Mouse (Mus musculus): ENCODE results near the gene Nabp2. TPM values are rescaled to one million over a fixed set of nuclear protein-coding genes. Genes with fewer than 3 reads are reported as not detected.

Gene Nabp2
- polyA plus RNA-seq, 1 experiment from 2014 or later, result 101 TPM

DNA sequence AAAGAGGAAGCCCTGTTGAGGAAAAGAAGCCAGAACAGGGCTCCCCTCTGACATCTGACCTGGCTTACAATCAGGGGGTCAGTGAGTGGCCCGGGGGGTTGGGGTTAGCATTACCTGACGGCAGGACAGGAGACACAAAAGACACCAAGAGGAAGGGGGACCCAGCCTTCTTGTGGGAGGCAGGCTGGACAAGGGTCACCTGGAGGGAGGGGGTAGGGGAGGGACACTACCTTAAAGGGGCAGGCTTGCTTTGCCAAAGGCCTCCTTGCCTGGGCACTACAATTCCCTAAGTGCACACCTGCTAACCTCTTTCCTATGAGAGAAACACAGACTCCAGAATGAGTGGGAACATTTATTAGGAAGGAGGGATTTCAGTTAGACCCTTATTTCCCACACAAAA lies 10.2 kb downstream of the Nabp2 start, which contains the start of gene Slc39a5:
Gene Slc39a5, minus strand, starts transcription at position 174 of the 400 bp plus-strand sequence.
- ATAC-seq (replicated peaks; ENCODE audit: low FRiP score) (no peak), DNase-seq (ENCODE audit: low spot score) (peak; percentile 36)
- Histone ChIP-seq H3K36me3 (ENCODE audit: control insufficient read depth, insufficient read depth, low read length) (0 out of 2 replicates have a peak, but pooled peaks cover 3% of the 10 kb centered on the region), H3K4me3 (ENCODE audit: low read depth, low read length) (peak within 1 kb of the TSS; percentile 29), H3K27me3 (replicated peaks; ENCODE audit: control insufficient read depth, insufficient read depth, low read length) (no peaks in the 10 kb centered on the region), H3K9me3 (ENCODE audit: control insufficient read depth, low read length) (no peaks in the 10 kb centered on the region), H3K9ac (ENCODE audit: low read depth, low read length) (peak within 1 kb of the TSS; percentile 31; the same call in 1 of the 2 replicates), H3K27ac (ENCODE audit: low read depth, low read length) (no peak within 1 kb of the TSS), H3K4me2 (peak within 1 kb of the TSS; percentile 47), H3K4me1 (replicated peaks; ENCODE audit: control insufficient read depth, insufficient read depth, low read length) (peaks cover 8% of the 10 kb centered on the region)
- WGBS, result 30% methylated on average over 2 of the region's 2 CpGs

DNA sequence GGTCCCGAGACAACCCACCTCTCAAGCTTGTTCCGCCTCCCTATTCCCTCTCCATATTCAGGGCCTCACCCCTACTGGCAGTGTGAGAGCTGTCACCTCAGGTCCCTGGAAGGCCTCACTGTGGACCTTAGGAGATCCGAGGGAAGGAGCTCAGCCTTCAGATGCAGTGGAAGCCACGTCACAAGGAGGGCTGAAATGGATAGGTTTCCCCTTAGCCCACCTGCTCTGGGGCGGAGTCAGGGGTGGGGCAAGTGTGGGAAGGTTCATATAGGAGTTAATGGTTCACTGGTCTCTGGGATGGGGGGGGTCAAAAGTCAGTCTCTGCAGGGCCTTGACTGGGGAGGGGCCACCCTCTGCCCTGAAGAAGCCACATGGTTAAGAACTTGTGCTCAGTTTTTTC lies 11.0 kb downstream of the Nabp2 start:
- ATAC-seq (replicated peaks; ENCODE audit: low FRiP score) (0 out of 2 replicates have a peak, but pooled peaks have one; percentile 28), DNase-seq (ENCODE audit: low spot score) (peak; percentile 34)
- 50% methylated on average over 5 of the region's 5 CpGs for WGBS
- H3K27ac ChIP-seq (ENCODE audit: low read depth, low read length), result no peak overlapping the region
- H3K27me3 ChIP-seq (replicated peaks; ENCODE audit: control insufficient read depth, insufficient read depth, low read length), result no peaks in the 10 kb centered on the region
- H3K4me2 ChIP-seq, result peak overlapping the region; percentile 47
- peak overlapping the region; percentile 29; the same call in 1 of the 2 replicates for H3K4me3 ChIP-seq (ENCODE audit: low read depth, low read length)
- H3K36me3 ChIP-seq (ENCODE audit: control insufficient read depth, insufficient read depth, low read length), result no peaks in the 10 kb centered on the region; the same call in 1 of the 2 replicates
- H3K4me1 ChIP-seq (replicated peaks; ENCODE audit: control insufficient read depth, insufficient read depth, low read length), result peaks cover 15% of the 10 kb centered on the region
- no peak overlapping the region for H3K9ac ChIP-seq (ENCODE audit: low read depth, low read length)
- H3K9me3 ChIP-seq (ENCODE audit: control insufficient read depth, low read length), result no peaks in the 10 kb centered on the region

DNA sequence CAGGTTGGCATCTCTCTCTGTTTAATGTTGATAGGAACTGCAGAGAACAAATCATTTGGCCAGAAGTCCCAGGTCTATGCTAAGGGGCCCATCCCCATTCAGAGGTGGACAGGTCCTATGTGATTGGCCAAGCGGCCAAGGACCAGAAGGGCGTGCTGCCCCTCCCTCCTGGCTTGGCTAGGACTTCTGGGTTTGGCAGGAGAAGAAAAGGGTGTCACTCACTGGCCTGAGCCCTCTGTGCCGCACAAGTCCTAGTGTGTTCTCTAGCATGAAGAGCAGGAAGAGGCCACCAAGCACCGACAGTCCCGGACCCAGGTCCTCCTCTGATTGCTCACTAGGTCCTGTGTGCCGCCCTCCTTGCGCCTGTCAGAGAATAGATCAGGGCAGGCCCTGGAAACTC lies 13.8 kb downstream of the Nabp2 start:
- 71% methylated on average over 7 of the region's 7 CpGs for WGBS
- Histone ChIP-seq H3K4me1 (replicated peaks; ENCODE audit: control insufficient read depth, insufficient read depth, low read length) (peaks cover 17% of the 10 kb centered on the region), H3K9me3 (ENCODE audit: control insufficient read depth, low read length) (no peaks in the 10 kb centered on the region), H3K27me3 (replicated peaks; ENCODE audit: control insufficient read depth, insufficient read depth, low read length) (no peaks in the 10 kb centered on the region), H3K4me3 (ENCODE audit: low read depth, low read length) (no peak overlapping the region), H3K36me3 (ENCODE audit: control insufficient read depth, insufficient read depth, low read length) (peaks cover 5% of the 10 kb centered on the region; the same call in 1 of the 2 replicates), H3K27ac (ENCODE audit: low read depth, low read length) (no peak overlapping the region), H3K4me2 (no peak overlapping the region), H3K9ac (ENCODE audit: low read depth, low read length) (no peak overlapping the region)
- peak; percentile 31 for DNase-seq (ENCODE audit: low spot score)
- no peak for ATAC-seq (replicated peaks; ENCODE audit: low FRiP score)

DNA sequence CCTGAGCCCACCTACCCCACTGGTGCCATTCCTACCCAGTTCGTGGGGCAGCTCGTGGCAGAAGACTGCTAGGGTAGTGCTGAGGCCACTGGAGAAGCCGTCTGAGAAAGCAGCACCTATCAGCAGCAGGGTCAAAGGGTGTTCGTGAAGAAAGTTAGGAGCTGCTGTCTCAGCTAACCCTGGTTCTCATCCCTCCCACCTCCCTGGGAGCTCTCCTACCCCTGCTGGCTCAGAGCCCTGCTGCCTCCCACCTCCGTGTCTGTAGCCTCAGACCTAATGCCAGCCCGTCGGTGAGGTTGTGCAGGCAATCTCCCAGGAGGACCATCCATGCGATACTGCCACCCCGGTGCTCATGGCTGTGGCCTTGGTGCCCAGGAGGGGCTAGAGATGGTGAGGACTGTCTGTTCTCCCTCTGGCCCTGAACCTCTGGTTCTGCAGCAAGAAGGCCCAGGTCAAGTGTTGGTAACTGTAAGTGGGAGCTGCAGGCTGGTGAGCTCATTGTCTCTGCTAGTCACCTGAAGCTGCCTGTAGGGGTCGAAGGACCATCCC lies 14.5 kb downstream of the Nabp2 start:
- Histone ChIP-seq H3K4me2 (no peak overlapping the region), H3K27ac (ENCODE audit: low read depth, low read length) (peak overlapping the region; percentile 17; the same call in 1 of the 2 replicates), H3K4me3 (ENCODE audit: low read depth, low read length) (no peak overlapping the region), H3K27me3 (replicated peaks; ENCODE audit: control insufficient read depth, insufficient read depth, low read length) (no peaks in the 10 kb centered on the region), H3K9ac (ENCODE audit: low read depth, low read length) (no peak overlapping the region), H3K36me3 (ENCODE audit: control insufficient read depth, insufficient read depth, low read length) (peaks cover 10% of the 10 kb centered on the region), H3K9me3 (ENCODE audit: control insufficient read depth, low read length) (no peaks in the 10 kb centered on the region), H3K4me1 (replicated peaks; ENCODE audit: control insufficient read depth, insufficient read depth, low read length) (peaks cover 17% of the 10 kb centered on the region)
- peak; percentile 32 for DNase-seq (ENCODE audit: low spot score)
- 71% methylated on average over 10 of the region's 10 CpGs for WGBS
- no peak for ATAC-seq (replicated peaks; ENCODE audit: low FRiP score)

DNA sequence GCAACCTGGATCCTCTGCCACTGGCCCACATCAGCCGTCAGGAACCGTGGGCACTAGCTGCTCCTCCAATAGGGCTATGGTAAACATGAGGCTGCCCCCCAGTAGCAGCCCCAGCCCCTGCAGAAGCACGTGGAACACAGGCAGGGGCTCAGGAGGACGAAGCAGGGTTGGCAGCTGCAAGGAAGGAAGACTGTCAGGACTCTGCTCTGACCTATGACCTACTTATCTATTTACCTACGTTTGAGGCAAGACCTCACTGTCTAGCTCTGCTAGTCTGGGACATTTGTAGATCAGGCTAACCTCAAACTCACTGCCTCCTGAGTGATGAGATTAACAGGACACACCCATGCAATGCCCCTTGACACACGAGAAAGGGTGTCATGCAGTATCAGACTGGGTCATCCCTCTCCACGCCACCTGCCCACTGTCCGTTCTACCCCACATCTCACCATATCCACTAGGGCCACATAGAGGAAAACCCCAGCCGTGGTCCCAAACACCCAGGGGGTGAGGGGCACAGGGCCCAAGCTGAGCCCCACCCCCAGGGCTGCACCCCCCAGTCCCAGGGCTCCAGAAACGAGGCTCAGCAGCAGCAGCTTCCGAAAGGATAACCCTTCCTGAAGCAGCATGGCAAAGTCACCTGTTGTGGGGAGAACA lies 15.1 kb downstream of the Nabp2 start:
- no peak overlapping the region for H3K4me2 ChIP-seq
- ATAC-seq (replicated peaks; ENCODE audit: low FRiP score), result 0 out of 2 replicates have a peak, but pooled peaks have one; percentile 16

DNA sequence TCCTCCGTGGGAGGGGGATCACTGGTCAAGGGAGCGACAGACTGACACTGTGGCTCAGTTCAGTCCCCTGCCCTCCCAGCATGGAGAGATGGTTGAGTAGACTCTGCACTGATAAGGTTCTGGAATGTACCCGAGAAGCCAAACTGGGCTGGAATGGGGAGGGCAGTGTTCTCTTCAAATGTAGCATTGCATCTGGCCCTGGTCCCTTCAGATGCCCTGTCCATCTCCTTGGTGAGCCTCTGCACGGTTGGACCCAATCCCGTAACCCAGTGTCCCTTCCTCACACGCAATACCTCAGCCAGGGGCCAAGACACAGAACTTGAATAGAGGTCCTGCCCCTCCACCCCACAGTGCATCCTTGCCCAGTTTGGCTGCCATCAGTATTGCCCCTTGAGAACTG lies 19.4 kb downstream of the Nabp2 start:
- H3K9me3 ChIP-seq (ENCODE audit: control insufficient read depth, low read length), result no peaks in the 10 kb centered on the region
- ATAC-seq (replicated peaks; ENCODE audit: low FRiP score), result no peak
- H3K27ac ChIP-seq (ENCODE audit: low read depth, low read length), result no peak overlapping the region
- 76% methylated on average over 6 of the region's 6 CpGs for whole genome bisulfite sequencing
- H3K9ac ChIP-seq (ENCODE audit: low read depth, low read length), result no peak overlapping the region
- H3K36me3 ChIP-seq (ENCODE audit: control insufficient read depth, insufficient read depth, low read length), result peaks cover 44% of the 10 kb centered on the region
- H3K4me3 ChIP-seq (ENCODE audit: low read depth, low read length), result no peak overlapping the region
- DNase-seq (ENCODE audit: low spot score), result no peak
- no peak overlapping the region for H3K4me2 ChIP-seq
- H3K4me1 ChIP-seq (replicated peaks; ENCODE audit: control insufficient read depth, insufficient read depth, low read length), result peaks cover 14% of the 10 kb centered on the region
- no peaks in the 10 kb centered on the region for H3K27me3 ChIP-seq (replicated peaks; ENCODE audit: control insufficient read depth, insufficient read depth, low read length)

More for the DNA sequence above, 15.1 kb downstream of the Nabp2 start:
- H3K4me3 ChIP-seq (ENCODE audit: low read depth, low read length), result no peak overlapping the region
- 52% methylated on average over 11 of the region's 11 CpGs for WGBS
- no peaks in the 10 kb centered on the region for H3K27me3 ChIP-seq (replicated peaks; ENCODE audit: control insufficient read depth, insufficient read depth, low read length)
- H3K4me1 ChIP-seq (replicated peaks; ENCODE audit: control insufficient read depth, insufficient read depth, low read length), result peaks cover 17% of the 10 kb centered on the region
- H3K27ac ChIP-seq (ENCODE audit: low read depth, low read length), result no peak overlapping the region
- H3K9me3 ChIP-seq (ENCODE audit: control insufficient read depth, low read length), result no peaks in the 10 kb centered on the region
- DNase-seq (ENCODE audit: low spot score), result peak; percentile 34
- H3K9ac ChIP-seq (ENCODE audit: low read depth, low read length), result no peak overlapping the region
- H3K36me3 ChIP-seq (ENCODE audit: control insufficient read depth, insufficient read depth, low read length), result peaks cover 15% of the 10 kb centered on the region

DNA sequence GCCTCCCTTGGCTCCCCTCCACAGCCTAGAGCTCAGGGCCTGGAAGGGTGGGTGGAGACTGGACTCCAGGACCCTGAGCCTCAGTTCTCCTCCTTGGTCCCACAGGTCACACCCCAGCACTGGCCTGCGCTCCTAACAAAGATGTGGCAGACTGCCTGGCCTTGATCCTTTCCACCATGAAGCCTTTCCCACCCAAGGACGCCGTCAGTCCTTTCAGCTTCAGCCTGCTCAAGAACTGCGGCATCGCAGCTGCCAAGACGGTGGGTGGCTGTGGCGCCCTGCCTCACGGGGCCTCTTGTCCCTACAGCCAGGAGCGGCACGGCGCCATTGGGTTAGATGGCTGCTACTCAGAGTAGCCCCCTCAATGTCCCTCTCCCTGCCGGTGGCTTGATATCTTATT lies 20.9 kb downstream of the Nabp2 start:
- 89% methylated on average over 12 of the region's 12 CpGs for WGBS
- Histone ChIP-seq H3K36me3 (ENCODE audit: control insufficient read depth, insufficient read depth, low read length) (peaks cover 54% of the 10 kb centered on the region), H3K27ac (ENCODE audit: low read depth, low read length) (no peak overlapping the region), H3K4me3 (ENCODE audit: low read depth, low read length) (no peak overlapping the region), H3K27me3 (replicated peaks; ENCODE audit: control insufficient read depth, insufficient read depth, low read length) (no peaks in the 10 kb centered on the region), H3K9me3 (ENCODE audit: control insufficient read depth, low read length) (no peaks in the 10 kb centered on the region), H3K4me1 (replicated peaks; ENCODE audit: control insufficient read depth, insufficient read depth, low read length) (peaks cover 3% of the 10 kb centered on the region), H3K4me2 (no peak overlapping the region), H3K9ac (ENCODE audit: low read depth, low read length) (no peak overlapping the region)
- ATAC-seq (replicated peaks; ENCODE audit: low FRiP score) (no peak), DNase-seq (ENCODE audit: low spot score) (no peak)

DNA sequence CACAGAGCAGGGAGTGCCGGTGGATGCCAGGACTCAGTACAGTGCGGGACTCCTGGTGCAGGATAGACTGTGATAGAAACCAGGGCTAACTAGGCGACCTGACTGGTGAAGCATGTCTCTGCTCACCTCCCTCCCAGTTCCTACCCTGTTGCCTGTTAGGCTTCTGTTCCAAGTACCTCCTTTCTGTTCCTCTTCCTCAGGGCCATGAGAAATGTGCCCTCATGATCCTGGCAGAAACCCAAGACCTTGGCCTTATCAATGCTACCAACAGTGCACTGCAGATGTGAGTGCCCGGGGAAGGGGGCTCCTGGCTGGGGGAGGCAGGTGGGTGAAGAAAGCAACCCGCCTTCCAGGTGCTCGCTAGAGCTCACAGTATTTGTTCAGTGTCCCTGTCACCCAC lies 21.7 kb downstream of the Nabp2 start:
- Histone ChIP-seq H3K4me3 (ENCODE audit: low read depth, low read length) (no peak overlapping the region), H3K27ac (ENCODE audit: low read depth, low read length) (no peak overlapping the region), H3K4me2 (no peak overlapping the region), H3K36me3 (ENCODE audit: control insufficient read depth, insufficient read depth, low read length) (peaks cover 55% of the 10 kb centered on the region), H3K9ac (ENCODE audit: low read depth, low read length) (no peak overlapping the region), H3K9me3 (ENCODE audit: control insufficient read depth, low read length) (no peaks in the 10 kb centered on the region), H3K4me1 (replicated peaks; ENCODE audit: control insufficient read depth, insufficient read depth, low read length) (no peaks in the 10 kb centered on the region), H3K27me3 (replicated peaks; ENCODE audit: control insufficient read depth, insufficient read depth, low read length) (no peaks in the 10 kb centered on the region)
- no peak for DNase-seq (ENCODE audit: low spot score)
- no peak for ATAC-seq (replicated peaks; ENCODE audit: low FRiP score)
- WGBS, result 84% methylated on average over 6 of the region's 6 CpGs

DNA sequence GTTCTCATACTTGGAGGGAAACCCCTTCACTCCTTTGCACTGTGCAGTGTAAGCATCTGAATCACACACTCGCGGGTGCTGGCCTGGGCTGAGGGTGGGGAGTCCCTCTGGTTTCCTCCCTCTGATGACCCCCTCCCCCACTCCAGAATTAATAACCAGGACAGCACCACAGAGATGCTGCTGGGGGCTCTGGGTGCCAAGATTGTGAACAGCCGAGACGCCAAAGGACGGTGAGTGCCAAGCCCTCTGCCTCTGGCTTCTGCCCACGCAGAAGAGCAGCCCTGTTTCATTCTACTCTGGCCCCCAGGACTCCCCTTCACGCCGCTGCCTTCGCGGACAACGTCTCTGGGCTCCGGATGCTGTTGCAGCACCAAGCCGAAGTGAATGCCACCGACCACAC lies 22.4 kb downstream of the Nabp2 start:
- ATAC-seq (replicated peaks; ENCODE audit: low FRiP score), result no peak
- 87% methylated on average over 14 of the region's 14 CpGs for WGBS

More for the DNA sequence above, 22.4 kb downstream of the Nabp2 start:
- no peak overlapping the region for H3K9ac ChIP-seq (ENCODE audit: low read depth, low read length)
- H3K27ac ChIP-seq (ENCODE audit: low read depth, low read length), result no peak overlapping the region
- peak; percentile 30 for DNase-seq (ENCODE audit: low spot score)
- H3K4me2 ChIP-seq, result no peak overlapping the region
- peaks cover 61% of the 10 kb centered on the region for H3K36me3 ChIP-seq (ENCODE audit: control insufficient read depth, insufficient read depth, low read length)
- H3K27me3 ChIP-seq (replicated peaks; ENCODE audit: control insufficient read depth, insufficient read depth, low read length), result no peaks in the 10 kb centered on the region
- H3K4me3 ChIP-seq (ENCODE audit: low read depth, low read length), result no peak overlapping the region
- no peaks in the 10 kb centered on the region for H3K4me1 ChIP-seq (replicated peaks; ENCODE audit: control insufficient read depth, insufficient read depth, low read length)
- H3K9me3 ChIP-seq (ENCODE audit: control insufficient read depth, low read length), result no peaks in the 10 kb centered on the region
